Mouse (Mus musculus): ENCODE measurements around the gene Zfp799.

Zfp799 gene

GRCm38 (mm10) chr17:32829540-32830417 lies at the start of gene Zfp799:
TSS of gene Zfp799 (minus strand) at chr17:32830261.
- ChIA-PET POLR2A (interaction anchor here (0.6 to 2.8 kb wide), 39 partner anchors 9 to 1115 kb away, joined by 3 to 29 read pairs (median 4); partner anchors contain the start of genes Zfp811 (in 2 of the 4), Zfp952 (in 2 of the 4), Cyp4f13 (in 1 of the 4) and Cyp4f17 (in 1 of the 4)), CTCF (interaction anchor here in 1 of 4 experiments (0.6 to 1.6 kb wide), 3 partner anchors 122 to 163 kb away, joined by 3 to 6 read pairs (median 5); partner anchors contain the start of gene Zfp952)

DNA sequence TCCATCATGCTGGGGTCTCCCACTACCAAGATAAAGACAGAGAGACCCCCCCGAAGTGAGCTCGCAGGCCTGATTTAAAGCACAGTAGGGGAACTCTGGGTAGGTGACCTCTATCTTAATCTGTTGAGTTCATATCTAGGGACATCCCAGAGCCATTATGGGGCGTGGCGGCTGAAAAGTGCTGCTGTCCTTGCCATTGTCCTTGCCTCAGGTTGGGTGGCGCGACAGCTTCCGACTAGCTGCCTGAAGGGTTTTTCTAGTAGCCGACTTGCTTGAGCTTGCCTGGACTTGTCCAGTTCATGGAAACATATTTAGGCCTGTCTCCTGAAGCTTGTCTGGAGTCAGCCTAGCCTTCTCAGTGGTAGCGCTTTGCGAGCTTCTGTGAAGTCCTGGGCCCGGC lies 48.7 kb upstream of the Zfp799 start:
- CTCF ChIA-PET: interaction anchor here in 3 of 4 experiments (0.6 to 1.7 kb wide), 5 partner anchors 26 to 529 kb away, joined by 3 to 5 read pairs (median 4); no protein-coding TSS in a partner anchor
- POLR2A ChIA-PET: interaction anchor here (0.6 to 8.8 kb wide), 37 partner anchors 8 to 956 kb away, joined by 3 to 125 read pairs (median 6); partner anchors contain the start of genes Cyp4f13 (in 2 of the 4), Zfp472 (in 2 of the 4), Zfp799 (in 2 of the 4) and Zfp870 (in 2 of the 4)

GRCm38 (mm10) chr17:32877471-32878171 lies 47.6 kb upstream of the Zfp799 start:
- ChIA-PET CTCF (interaction anchor here in 2 of 4 experiments (1.2 to 1.9 kb wide), 4 partner anchors 12 to 27 kb away, joined by 3 to 5 read pairs (median 4); no protein-coding TSS in a partner anchor), POLR2A (interaction anchor here (0.6 to 8.8 kb wide), 42 partner anchors 9 to 811 kb away, joined by 3 to 125 read pairs (median 5); partner anchors contain the start of genes Zfp472 (in 3 of the 4), Cyp4f13 (in 2 of the 4), Zfp870 (in 2 of the 4) and Cyp4f17 (in 1 of the 4))

- ChIA-PET POLR2A (interaction anchor here (0.7 to 3.8 kb wide), 16 partner anchors 8 to 1247 kb away, joined by 3 to 21 read pairs (median 3); partner anchors contain the start of genes Zfp870 (in 2 of the 4), Cyp4f13 (in 1 of the 4), H2-DMa (in 1 of the 4) and Zfp799 (in 1 of the 4)), CTCF (interaction anchor here in 3 of 4 experiments (1.0 to 1.5 kb wide), 3 partner anchors 18 to 433 kb away, joined by 3 to 12 read pairs (median 3); no protein-coding TSS in a partner anchor)
These were observed 42.6 kb upstream of the Zfp799 start for GRCm38 (mm10) chr17:32872696-32873095.

DNA sequence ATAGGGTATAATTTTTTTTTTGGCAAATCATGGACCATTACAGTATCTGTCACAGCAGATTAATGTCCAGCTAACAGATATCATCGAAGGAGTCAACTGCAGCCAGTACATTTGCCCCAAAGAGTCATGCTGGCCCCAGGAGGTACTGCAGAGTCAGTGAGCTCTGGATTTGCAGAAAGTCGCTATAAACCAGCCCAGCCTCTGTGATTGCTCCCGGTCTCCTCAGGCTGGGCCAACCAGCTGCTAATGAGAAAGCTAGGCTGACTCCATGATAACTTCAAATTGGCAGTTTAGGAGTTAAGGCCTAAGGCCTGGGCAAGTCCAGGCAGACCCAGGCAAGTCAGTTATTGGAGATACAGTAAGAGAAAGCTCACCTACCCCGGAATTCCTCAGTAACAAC lies 42.0 kb upstream of the Zfp799 start:
- CTCF ChIA-PET: interaction anchor here in 3 of 4 experiments (0.6 to 1.5 kb wide), 5 partner anchors 19 to 1248 kb away, joined by 3 to 12 read pairs (median 3); no protein-coding TSS in a partner anchor
- POLR2A ChIA-PET: interaction anchor here in 3 of 4 experiments (0.7 to 3.8 kb wide), 17 partner anchors 8 to 1247 kb away, joined by 3 to 21 read pairs (median 4); partner anchors contain the start of genes Zfp870 (in 2 of the 3), Cyp4f13 (in 1 of the 3), H2-DMa (in 1 of the 3) and Zfp472 (in 1 of the 3)

DNA sequence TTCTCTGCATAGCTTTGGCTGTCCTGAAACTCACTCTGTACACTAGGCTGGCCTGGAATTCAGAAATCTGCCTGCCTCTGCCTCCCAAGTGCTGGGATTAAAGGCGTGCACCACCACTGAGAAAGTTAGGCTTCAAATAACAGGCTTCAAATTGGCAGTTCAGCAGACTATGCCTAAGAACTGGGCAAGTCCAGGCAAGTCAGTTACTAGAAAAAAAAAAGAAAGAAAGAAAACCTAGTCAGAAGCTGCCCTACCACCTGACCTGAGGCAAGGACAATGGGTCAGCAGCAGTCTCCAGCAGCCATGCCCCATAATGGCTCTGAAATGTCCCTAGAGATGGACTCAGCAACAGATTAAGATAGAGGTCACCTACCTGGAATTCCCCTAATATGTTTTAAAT lies 41.4 kb upstream of the Zfp799 start:
- ChIA-PET POLR2A (interaction anchor here in 3 of 4 experiments (0.6 to 3.8 kb wide), 15 partner anchors 8 to 1248 kb away, joined by 3 to 21 read pairs (median 4); partner anchors contain the start of genes Zfp870 (in 2 of the 3), H2-DMa (in 1 of the 3), Zfp472 (in 1 of the 3) and Zfp799 (in 1 of the 3)), CTCF (interaction anchor here (0.6 to 1.1 kb wide), 4 partner anchors 80 to 681 kb away, joined by 3 to 12 read pairs (median 4); no protein-coding TSS in a partner anchor)

DNA sequence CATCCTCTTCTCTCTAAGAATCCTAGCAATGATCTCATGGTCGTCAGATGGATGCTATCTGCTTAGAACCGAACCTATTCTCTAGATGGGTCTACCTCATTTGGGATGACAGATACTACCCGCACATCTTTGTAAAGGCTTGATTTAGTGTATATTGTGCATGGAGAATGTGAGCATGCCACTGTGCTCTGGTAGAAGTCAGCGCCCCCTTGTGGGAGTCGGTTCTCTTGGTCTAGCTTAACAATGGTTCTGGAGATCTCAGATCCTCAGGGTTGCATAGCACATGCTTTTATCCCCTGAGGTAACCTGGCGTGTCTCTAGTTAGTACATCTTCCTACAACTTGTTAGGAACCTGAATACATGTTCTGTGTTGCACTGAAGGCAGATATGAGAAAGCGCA lies 37.2 kb upstream of the Zfp799 start:
- POLR2A ChIA-PET: interaction anchor here in 2 of 4 experiments (2.0 to 3.0 kb wide), 2 partner anchors 10 to 11 kb away, joined by 5 to 14 read pairs; no protein-coding TSS in a partner anchor

GRCm38 (mm10) chr17:32856713-32857112 lies 26.7 kb upstream of the Zfp799 start:
- CTCF ChIA-PET: interaction anchor here in 1 of 4 experiments (1.0 kb wide), 1 partner anchor 14 kb away, joined by 3 read pairs; no protein-coding TSS in a partner anchor
- POLR2A ChIA-PET: interaction anchor here in 3 of 4 experiments (1.0 to 1.3 kb wide), 3 partner anchors 20 to 22 kb away, joined by 3 to 4 read pairs (median 3); no protein-coding TSS in a partner anchor

More for the DNA sequence above, 37.2 kb upstream of the Zfp799 start:
- CTCF ChIA-PET: interaction anchor here in 1 of 4 experiments (0.5 kb wide), 1 partner anchor 30 kb away, joined by 4 read pairs; no protein-coding TSS in a partner anchor

DNA sequence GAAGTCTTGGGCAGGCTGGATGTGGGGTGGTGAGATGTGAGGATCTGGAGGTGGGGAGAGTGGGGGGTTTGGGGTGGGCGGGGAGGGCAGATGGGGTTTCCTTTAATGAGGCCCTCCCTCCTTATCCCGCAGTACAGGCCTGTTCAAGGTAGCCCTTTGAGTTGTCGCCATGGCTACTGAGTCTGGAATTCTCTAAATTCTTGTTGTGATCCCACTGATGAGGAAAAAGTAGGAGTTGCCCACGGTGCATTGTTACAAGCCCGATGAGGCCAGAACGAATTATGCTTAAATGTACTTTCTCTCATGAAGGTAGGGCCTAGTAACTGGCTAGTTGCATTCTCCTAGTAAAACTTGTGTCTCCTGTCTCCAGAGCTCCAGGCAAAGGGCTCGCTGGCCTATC lies 21.5 kb upstream of the Zfp799 start:
- CTCF ChIA-PET: no interaction called here
- POLR2A ChIA-PET: interaction anchor here in 1 of 4 experiments (1.4 to 3.1 kb wide), 2 partner anchors 21 to 26 kb away, joined by 4 to 14 read pairs; partner anchors contain the start of gene Zfp799

- ChIA-PET CTCF (no interaction called here), POLR2A (no interaction called here)
These were observed 11.3 kb upstream of the Zfp799 start for GRCm38 (mm10) chr17:32841388-32841787.

DNA sequence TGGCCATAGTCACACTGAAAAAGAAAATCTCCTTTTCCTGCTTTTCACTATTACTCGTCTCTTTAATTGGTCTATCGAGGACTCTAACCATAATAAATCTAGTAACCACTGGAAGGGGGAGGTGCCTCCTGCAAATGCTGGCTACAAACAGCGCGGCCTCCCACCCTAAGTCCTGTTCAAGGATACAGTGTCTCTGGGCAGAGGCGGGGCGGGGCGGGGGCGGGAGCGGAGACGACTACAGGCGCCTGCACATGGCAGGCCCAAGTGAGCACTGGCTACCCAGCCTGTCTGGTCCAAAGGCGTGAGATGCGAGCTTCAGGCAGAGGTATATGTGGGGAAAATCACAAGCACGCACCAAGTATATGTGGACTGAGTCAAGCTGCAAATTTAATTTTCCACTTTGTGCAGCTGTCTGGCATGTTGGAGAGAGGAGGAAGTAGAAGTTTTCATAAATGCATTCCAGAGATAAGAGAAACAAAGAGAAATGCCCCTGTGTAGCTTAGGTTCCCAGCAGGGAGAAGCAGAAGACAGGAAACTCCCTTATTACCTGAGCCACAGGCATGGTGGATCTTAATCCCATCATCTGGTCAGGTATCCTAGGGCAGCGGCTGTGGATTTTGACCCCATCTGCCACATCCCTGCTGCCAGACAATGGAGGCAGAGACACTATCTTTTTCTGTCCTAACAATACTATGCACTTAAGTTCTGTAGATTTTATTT lies 9.2 kb upstream of the Zfp799 start:
- CTCF ChIA-PET: interaction anchor here in 2 of 4 experiments (0.7 to 0.8 kb wide), 2 partner anchors 159 to 652 kb away, joined by 3 to 4 read pairs; no protein-coding TSS in a partner anchor
- POLR2A ChIA-PET: interaction anchor here in 1 of 4 experiments (1.0 to 1.5 kb wide), 2 partner anchors 10 to 40 kb away, joined by 3 to 8 read pairs; partner anchors contain the start of gene Zfp799

GRCm38 (mm10) chr17:32830418-32830782 lies 339 bp upstream of the Zfp799 start:
- ChIA-PET POLR2A (interaction anchor here in 3 of 4 experiments (0.6 to 2.8 kb wide), 29 partner anchors 9 to 1115 kb away, joined by 3 to 29 read pairs (median 4); partner anchors contain the start of genes Zfp811 (in 2 of the 3), Zfp952 (in 2 of the 3), Cyp4f13 (in 1 of the 3) and Cyp4f17 (in 1 of the 3)), CTCF (interaction anchor here in 1 of 4 experiments (1.3 to 1.6 kb wide), 2 partner anchors 121 to 162 kb away, joined by 5 to 6 read pairs; partner anchors contain the start of gene Zfp952)

DNA sequence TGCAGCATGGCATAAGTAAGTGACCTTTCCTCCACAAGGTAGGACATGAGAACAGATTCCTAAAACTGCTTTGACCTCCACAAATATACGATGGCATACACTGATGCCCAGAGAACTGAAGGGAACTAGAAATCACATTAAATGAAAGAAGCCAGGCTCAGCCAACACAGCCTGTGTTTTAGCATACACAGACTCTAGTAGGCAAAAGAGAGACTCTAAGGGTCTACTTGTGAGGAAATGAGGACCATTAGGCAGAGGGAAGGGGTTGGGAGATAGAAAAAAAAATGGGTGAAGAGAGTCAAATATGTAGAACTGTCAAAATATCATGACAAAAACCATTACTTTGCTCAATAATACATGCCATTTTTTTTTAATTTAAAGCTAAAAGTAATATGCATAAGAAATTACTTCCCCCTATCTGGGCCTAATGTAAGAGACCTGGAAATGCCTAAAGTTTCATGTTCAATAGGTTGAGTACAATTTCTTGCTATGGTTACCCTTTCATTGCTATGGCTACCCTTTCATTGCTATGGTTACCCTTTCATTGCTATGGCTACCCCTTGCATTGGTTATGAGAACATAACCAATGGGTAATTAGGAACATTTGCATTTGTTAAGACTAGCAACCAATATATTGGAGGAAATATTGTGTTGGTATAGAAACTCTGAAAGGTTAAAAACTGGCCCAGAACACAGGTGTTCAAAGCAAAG lies 13.8 kb downstream of the Zfp799 start:
- ChIA-PET POLR2A (no interaction called here), CTCF (interaction anchor here in 1 of 4 experiments (0.6 kb wide), 1 partner anchor 567 kb away, joined by 3 read pairs; no protein-coding TSS in a partner anchor)

DNA sequence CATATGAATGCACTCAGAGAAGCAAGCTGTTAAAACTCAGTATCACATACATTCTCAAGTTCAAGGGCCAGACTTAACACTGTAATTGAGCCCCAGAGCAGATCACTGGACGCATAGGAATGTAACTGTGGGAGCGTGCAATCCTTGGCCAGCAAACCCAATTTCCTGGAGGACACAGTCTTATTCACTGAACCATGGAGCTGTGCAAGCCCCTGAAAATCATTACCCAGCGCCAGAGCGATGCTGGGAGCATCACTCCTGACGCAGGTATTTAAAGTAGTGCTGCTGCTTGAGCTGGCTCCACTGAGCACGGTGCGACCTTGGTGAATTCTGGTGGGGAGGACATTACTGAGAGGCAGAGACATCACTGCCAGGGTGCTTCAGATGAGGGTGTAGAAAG lies 15.9 kb downstream of the Zfp799 start:
- ChIA-PET POLR2A (interaction anchor here in 3 of 4 experiments (0.7 to 2.1 kb wide), 5 partner anchors 11 to 179 kb away, joined by 3 to 5 read pairs (median 4); partner anchors contain the start of gene Zfp799 (in 2 of the 3)), CTCF (interaction anchor here in 1 of 4 experiments (0.7 kb wide), 1 partner anchor 463 kb away, joined by 3 read pairs; no protein-coding TSS in a partner anchor)

- POLR2A ChIA-PET: interaction anchor here in 2 of 4 experiments (0.8 to 2.8 kb wide), 5 partner anchors 19 to 175 kb away, joined by 3 to 17 read pairs (median 7); partner anchors contain the start of gene Zfp799 (in 2 of the 2)
- CTCF ChIA-PET: no interaction called here
These were observed 19.4 kb downstream of the Zfp799 start for GRCm38 (mm10) chr17:32810648-32811047.

Measured in embryonic stem cell, embryonic (primary cell).